Mouse (Mus musculus) frontal cortex, adult 2 months (tissue): ENCODE data around the gene Cnr2. TPM values are rescaled to one million over a fixed set of nuclear protein-coding genes. Genes with fewer than 3 reads are reported as not detected.
A peak's percentile ranks its signal among the peaks of the same experiment; 100 is the strongest.

Source experiments
- DNase-seq, 2 experiments: peaks; one replicate each; pipeline ENCODE4 v3.0.0; 2022; ENCODE audit warnings: low spot score in 1 of 2; ENCODE audit errors: extremely low spot score in 1 of 2
- polyA plus RNA-seq: library from polyadenylated mRNA; depleted of rRNA; stranded (reverse); fragments of >200 nt; gene quantifications from 2 replicates; pipeline ENCODE4 v1.2.3, GENCODE M21; 2012; rRNA removed

Cnr2 gene
- polyA plus RNA-seq, 1 experiment = 0.14 TPM

DNA sequence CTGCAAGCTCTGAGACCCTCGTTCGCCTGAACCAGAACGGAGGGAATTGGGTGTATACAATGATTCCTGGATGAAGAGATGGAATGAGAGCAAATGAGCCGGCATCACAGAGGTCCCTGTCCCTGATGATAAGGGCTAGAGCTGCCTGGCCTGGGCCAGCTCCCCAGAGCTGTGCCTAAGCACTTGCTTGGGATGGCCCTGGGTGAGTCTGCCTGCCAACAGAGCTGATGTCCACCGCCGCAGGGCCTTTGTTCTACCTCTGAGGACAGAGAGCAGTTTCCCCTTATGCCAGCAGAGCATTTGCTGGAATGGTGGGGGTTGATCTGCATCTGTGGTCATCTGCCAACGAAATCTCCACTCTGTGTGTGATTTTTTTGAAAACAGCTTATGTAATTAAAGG lies 67.0 kb downstream of the Cnr2 start:
- no peak for DNase-seq

GRCm38 (mm10) chr4:135962946-135963345 lies 67.8 kb downstream of the Cnr2 start:
- peak in 1 of 2 experiments; percentile 36 for DNase-seq

DNA sequence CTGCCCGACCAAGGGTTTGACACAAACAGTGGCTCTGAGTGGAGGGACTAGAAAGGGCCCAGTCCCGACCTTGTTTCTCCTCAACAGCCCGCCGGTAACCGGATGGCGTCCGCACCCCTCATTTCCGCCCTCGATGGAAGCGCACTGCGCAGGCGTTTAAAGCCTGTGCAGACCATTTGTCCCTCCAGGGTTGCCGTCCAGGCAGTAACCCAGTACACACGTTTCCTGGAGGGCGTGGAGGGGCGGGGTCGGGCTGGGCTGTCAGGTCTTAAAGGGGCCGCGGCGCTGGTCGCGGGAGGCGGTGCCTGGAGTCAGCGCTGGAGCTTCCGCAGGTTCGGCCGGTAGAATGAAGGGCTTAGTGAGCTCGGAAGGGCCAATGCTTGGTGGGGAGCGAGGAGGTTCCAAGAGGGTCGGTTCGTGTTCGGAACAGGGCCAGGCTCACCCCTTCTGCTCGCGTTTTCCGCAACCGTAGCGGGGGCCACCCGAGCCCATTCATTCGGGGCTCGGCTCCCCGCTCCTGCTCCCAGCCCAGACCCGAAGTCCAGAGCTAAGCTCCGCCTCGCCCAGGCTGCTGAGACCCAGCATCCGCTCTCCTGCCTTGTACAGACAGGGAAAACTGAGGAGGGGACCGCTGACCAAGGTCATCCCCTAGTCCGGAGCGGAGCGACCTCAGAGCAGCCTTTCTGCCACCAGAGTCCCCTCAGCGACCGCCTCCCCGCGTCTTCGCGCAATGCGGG lies 68.4 kb downstream of the Cnr2 start, which contains the start of gene Gale:
Gene Gale (plus strand): TSS at position 271 of the 737 bp plus-strand sequence.
- DNase-seq = peak; percentile 87 to 96

- DNase-seq = peak in 1 of 2 experiments; percentile 53
Observed at GRCm38 (mm10) chr4:135964426-135964825, 69.2 kb downstream of the Cnr2 start.

- DNase-seq = no peak
Observed at GRCm38 (mm10) chr4:135965113-135965512, 69.9 kb downstream of the Cnr2 start.

DNA sequence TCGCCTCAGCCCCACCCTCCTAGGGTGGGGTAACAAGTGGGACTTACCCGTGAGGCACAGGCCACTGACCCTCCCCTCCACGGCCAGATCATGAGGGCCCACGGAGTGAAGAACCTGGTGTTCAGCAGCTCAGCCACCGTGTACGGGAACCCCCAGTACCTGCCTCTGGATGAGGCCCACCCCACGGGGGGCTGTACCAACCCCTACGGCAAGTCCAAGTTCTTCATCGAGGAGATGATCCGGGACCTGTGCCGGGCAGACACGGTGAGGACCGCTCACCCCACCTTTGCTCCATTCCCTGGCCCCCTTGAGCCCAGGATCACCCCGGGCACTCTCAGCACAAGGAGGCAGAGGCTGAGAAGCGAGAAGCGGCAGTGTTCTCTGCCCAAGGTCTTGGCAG lies 71.1 kb downstream of the Cnr2 start:
- DNase-seq = no peak

- no peak for DNase-seq
Observed at GRCm38 (mm10) chr4:135967086-135967760, 72.0 kb downstream of the Cnr2 start.

DNA sequence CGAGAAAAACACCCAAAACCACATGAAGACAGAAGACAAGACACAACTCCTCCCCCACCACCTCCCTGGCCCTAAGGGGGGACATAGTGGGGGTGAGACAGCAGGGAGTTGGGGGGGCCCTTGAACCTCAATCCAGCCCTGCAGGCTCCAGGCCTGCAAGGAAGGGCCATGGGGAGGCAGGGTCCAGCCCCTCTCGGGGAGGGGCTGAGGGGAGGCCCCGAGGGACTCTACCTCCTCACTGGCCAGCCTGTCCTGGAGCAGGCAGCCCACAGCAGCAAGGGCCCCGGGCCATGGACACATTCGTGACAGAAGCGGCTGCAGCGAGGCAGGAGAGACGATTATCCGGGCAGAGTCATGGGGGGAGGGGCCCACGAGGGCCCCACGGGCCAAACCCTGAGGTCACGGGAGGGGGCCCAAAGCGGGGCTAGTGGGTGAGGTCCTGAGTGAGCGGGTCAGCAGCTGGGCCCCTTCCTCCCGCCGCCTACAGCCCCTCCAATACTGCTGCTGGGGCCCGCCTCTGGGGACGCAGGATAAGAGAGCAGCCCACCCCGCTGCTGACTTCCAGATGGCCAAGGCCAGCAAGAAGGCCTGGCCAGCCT lies 73.2 kb downstream of the Cnr2 start:
- no peak for DNase-seq

GRCm38 (mm10) chr4:135969070-135969750 lies 74.0 kb downstream of the Cnr2 start:
- no peak for DNase-seq

Other genes with a start within 250 kb of the Cnr2 start
- gene Ifnlr1, start 209.1 kb upstream of the Cnr2 start, polyA plus RNA-seq = 0.29 and 0.30 TPM in 2 replicates
- gene Il22ra1, start 167.2 kb upstream of the Cnr2 start, polyA plus RNA-seq = 0.04 and 0.06 TPM in 2 replicates
- 1.8 and 2.6 TPM in 2 replicates for gene Myom3, start 135.7 kb upstream of the Cnr2 start, polyA plus RNA-seq
- 68.2 and 68.5 TPM in 2 replicates for gene Srsf10, start 39.6 kb upstream of the Cnr2 start, polyA plus RNA-seq
- gene Pnrc2, start 21.5 kb upstream of the Cnr2 start, polyA plus RNA-seq = 63.1 and 68.6 TPM in 2 replicates
- 40.4 and 42.3 TPM in 2 replicates for gene Fuca1, start 25.3 kb downstream of the Cnr2 start, polyA plus RNA-seq
- 56.1 and 56.2 TPM in 2 replicates for gene Hmgcl, start 51.1 kb downstream of the Cnr2 start, polyA plus RNA-seq
- gene Gale, start 68.3 kb downstream of the Cnr2 start, polyA plus RNA-seq = 31.9 and 37.6 TPM in 2 replicates
- gene Lypla2, start 77.2 kb downstream of the Cnr2 start, polyA plus RNA-seq = 108 and 117 TPM in 2 replicates
- gene Pithd1, start 91.9 kb downstream of the Cnr2 start, polyA plus RNA-seq = 107 TPM in 2 replicates
- gene Eloa, start 126.4 kb downstream of the Cnr2 start, polyA plus RNA-seq = 18.8 and 20.4 TPM in 2 replicates
- 507 and 512 TPM in 2 replicates for gene Rpl11, start 158.0 kb downstream of the Cnr2 start, polyA plus RNA-seq
- gene Id3, start 248.1 kb downstream of the Cnr2 start, polyA plus RNA-seq = 90.0 and 90.1 TPM in 2 replicates